Mouse (Mus musculus): ENCODE data around the gene Snap91. TPM values are rescaled to one million over a fixed set of nuclear protein-coding genes. Genes with fewer than 3 reads are reported as not detected.

The Snap91 gene
- total and polyA plus RNA-seq, 2 experiments from 2014 or later = 161 to 247 TPM

DNA sequence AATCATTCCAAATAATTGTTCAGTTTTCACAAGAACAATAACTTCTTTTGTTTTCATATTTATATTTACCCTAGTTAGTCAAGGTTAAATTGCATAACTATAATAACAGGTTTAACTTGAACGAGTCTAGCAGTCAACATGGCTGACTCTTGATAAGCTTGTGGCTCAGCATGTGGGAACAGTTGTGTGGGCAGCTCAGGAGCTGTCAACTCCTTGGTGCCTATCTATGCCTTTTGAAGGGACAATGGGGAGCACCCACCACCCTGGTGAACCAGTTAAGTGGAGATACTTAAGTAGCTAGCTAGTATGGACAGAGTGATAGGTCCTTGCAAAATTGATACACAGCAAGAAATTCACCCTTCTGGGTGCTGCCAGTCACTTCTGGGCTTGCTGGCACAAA lies 151.4 kb downstream of the Snap91 start:
- no peak overlapping the region for H3K4me3 ChIP-seq (ENCODE audit: low read depth, low read length)
- TF ChIP-seq CTCF (IDR thresholded peaks at IDR 0.05) = no peak
- H3K4me2 ChIP-seq (ENCODE audit: low read depth, low read length, poor library complexity, severe bottlenecking) = no peak overlapping the region
- H3K36me3 ChIP-seq (ENCODE audit: insufficient read depth, low read length) = no peaks in the 10 kb centered on the region
- WGBS = 70% methylated on average over 1 of the region's 1 CpGs
- no peak for ATAC-seq (ENCODE audit: low FRiP score)
- no peaks in the 10 kb centered on the region for H3K4me1 ChIP-seq (ENCODE audit: insufficient read depth, low read length)
- H3K9ac ChIP-seq (replicated peaks; ENCODE audit: low read length, poor library complexity, severe bottlenecking) = no peak overlapping the region
- H3K9me3 ChIP-seq (ENCODE audit: low read length) = no peaks in the 10 kb centered on the region
- DNase-seq (ENCODE audit: low spot score) = no peak
- H3K27me3 ChIP-seq (ENCODE audit: insufficient read depth, low read length) = no peaks in the 10 kb centered on the region
- H3K27ac ChIP-seq (ENCODE audit: low read depth, low read length) = no peak overlapping the region

DNA sequence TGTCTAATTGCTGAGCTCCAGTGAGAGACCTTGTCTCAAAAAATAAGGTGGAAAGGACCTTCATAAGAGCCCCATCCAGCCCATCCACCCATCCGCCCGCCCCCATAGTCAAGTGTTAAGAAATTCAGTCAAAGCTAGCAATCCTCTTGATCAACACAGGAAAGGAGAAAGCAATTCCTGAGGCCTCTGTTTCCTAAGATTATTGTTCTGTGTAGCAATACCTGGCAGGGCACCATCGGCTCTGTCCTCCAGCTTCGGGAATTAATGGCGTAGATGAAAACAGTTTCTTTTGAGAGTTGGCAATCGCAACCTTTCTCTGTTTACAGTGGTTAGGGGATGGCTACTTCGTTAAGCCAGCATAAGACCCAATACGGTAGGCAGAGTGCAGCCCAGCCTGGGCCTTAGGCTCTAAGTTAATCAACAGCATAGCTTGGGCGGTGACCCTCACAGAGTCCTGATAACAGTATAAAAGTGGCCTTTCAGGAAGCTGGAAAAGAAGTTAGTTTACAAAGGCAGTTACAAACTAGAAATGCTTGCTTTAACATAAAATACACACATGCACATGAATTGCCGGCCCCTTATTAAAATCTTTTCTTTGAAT lies 152.1 kb downstream of the Snap91 start:
- Histone ChIP-seq H3K9ac (replicated peaks; ENCODE audit: low read length, poor library complexity, severe bottlenecking) (no peak overlapping the region), H3K4me1 (ENCODE audit: insufficient read depth, low read length) (no peaks in the 10 kb centered on the region), H3K27me3 (ENCODE audit: insufficient read depth, low read length) (no peaks in the 10 kb centered on the region), H3K36me3 (ENCODE audit: insufficient read depth, low read length) (no peaks in the 10 kb centered on the region), H3K9me3 (ENCODE audit: low read length) (no peaks in the 10 kb centered on the region), H3K4me3 (ENCODE audit: low read depth, low read length) (no peak overlapping the region), H3K4me2 (ENCODE audit: low read depth, low read length, poor library complexity, severe bottlenecking) (no peak overlapping the region), H3K27ac (ENCODE audit: low read depth, low read length) (no peak overlapping the region)
- TF ChIP-seq CTCF (IDR thresholded peaks at IDR 0.05) = no peak
- DNase-seq (ENCODE audit: low spot score) (no peak), ATAC-seq (ENCODE audit: low FRiP score) (no peak)
- WGBS = 86% methylated on average over 10 of the region's 10 CpGs

- Histone ChIP-seq H3K9me3 (ENCODE audit: low read length) (no peaks in the 10 kb centered on the region), H3K4me3 (ENCODE audit: low read depth, low read length) (no peak overlapping the region), H3K4me2 (ENCODE audit: low read depth, low read length, poor library complexity, severe bottlenecking) (no peak overlapping the region), H3K27me3 (ENCODE audit: insufficient read depth, low read length) (no peaks in the 10 kb centered on the region), H3K9ac (replicated peaks; ENCODE audit: low read length, poor library complexity, severe bottlenecking) (no peak overlapping the region), H3K4me1 (ENCODE audit: insufficient read depth, low read length) (no peaks in the 10 kb centered on the region), H3K36me3 (ENCODE audit: insufficient read depth, low read length) (no peaks in the 10 kb centered on the region), H3K27ac (ENCODE audit: low read depth, low read length) (no peak overlapping the region)
- DNase-seq (ENCODE audit: low spot score) (no peak), ATAC-seq (ENCODE audit: low FRiP score) (peak; percentile 48; the same call in 1 of the 2 replicates)
- no peak for TF ChIP-seq CTCF (IDR thresholded peaks at IDR 0.05)
- 71% methylated on average over 5 of the region's 5 CpGs for WGBS
Observed at GRCm38 (mm10) chr9:86726381-86726720, 154.1 kb downstream of the Snap91 start.

DNA sequence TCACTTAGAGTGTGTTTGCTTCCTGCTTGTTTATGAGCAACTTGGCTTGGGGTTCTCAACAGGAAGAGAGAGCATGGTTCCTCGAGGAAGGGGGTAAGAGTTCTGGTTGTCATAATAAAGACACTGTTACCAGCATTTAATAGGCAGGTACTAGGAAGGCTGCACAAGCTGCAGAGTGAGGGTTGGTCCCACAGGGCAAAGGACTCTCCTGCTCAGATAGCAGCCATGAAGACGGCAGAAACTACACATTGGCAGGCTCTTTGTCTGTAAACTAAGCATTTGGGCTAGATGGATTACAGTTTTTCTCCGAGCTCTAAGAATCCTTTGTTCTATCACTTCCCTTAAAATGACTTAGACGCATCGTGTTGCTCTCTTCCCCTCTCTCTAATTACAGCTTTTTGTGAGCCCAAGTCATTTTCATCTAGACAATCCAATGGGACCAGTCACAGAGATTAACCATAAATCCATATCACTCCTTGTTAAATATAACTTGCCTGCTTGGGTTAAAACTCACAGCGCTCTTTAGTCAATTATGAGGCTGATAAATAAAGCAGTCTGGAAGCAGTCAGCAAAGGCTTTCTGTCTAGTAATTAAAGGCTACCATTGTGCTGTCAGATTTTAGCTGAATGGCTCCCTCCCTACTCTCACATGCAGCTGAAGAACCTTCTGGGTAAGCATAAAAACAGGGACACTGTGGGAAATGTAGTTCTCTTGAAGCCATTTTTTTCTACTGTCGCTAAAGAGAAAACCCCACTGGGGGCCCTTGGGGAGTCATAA lies 154.7 kb downstream of the Snap91 start:
- no peaks in the 10 kb centered on the region for H3K27me3 ChIP-seq (ENCODE audit: insufficient read depth, low read length)
- peak; percentile 76 for ATAC-seq (ENCODE audit: low FRiP score)
- H3K4me3 ChIP-seq (ENCODE audit: low read depth, low read length) = no peak overlapping the region
- no peak for TF ChIP-seq CTCF (IDR thresholded peaks at IDR 0.05)
- peak overlapping the region; percentile 55; the same call in 1 of the 2 replicates for H3K27ac ChIP-seq (ENCODE audit: low read depth, low read length)
- DNase-seq (ENCODE audit: low spot score) = peak; percentile 55
- no peaks in the 10 kb centered on the region for H3K36me3 ChIP-seq (ENCODE audit: insufficient read depth, low read length)
- 31% methylated on average over 7 of the region's 7 CpGs for WGBS
- H3K4me2 ChIP-seq (ENCODE audit: low read depth, low read length, poor library complexity, severe bottlenecking) = no peak overlapping the region
- H3K4me1 ChIP-seq (ENCODE audit: insufficient read depth, low read length) = no peaks in the 10 kb centered on the region
- H3K9ac ChIP-seq (replicated peaks; ENCODE audit: low read length, poor library complexity, severe bottlenecking) = no peak overlapping the region
- no peaks in the 10 kb centered on the region for H3K9me3 ChIP-seq (ENCODE audit: low read length)

DNA sequence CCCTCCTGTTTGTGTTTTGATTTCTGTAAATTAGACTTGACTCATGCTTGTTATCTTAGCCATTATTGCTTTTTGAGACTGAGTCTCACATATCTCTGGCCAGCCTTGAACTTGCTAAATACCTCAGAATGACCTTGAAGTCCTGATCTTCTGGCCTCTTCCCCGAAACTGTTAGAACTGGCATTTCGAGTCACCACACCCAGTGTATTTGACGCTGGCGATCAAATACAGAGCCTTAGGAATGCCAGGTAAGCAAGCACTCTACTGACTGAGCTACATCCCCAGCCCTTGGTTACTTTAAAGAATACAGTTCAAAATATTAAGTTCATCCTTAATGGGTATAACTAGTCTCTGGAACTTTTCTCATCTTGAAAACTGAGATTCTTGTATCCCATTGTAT lies 155.4 kb downstream of the Snap91 start:
- WGBS = 94% methylated on average over 4 of the region's 4 CpGs
- DNase-seq (ENCODE audit: low spot score) = no peak
- Histone ChIP-seq H3K27ac (ENCODE audit: low read depth, low read length) (no peak overlapping the region), H3K4me2 (ENCODE audit: low read depth, low read length, poor library complexity, severe bottlenecking) (no peak overlapping the region), H3K9ac (replicated peaks; ENCODE audit: low read length, poor library complexity, severe bottlenecking) (no peak overlapping the region), H3K36me3 (ENCODE audit: insufficient read depth, low read length) (no peaks in the 10 kb centered on the region), H3K27me3 (ENCODE audit: insufficient read depth, low read length) (no peaks in the 10 kb centered on the region), H3K4me3 (ENCODE audit: low read depth, low read length) (no peak overlapping the region), H3K9me3 (ENCODE audit: low read length) (no peaks in the 10 kb centered on the region), H3K4me1 (ENCODE audit: insufficient read depth, low read length) (no peaks in the 10 kb centered on the region)
- TF ChIP-seq CTCF (IDR thresholded peaks at IDR 0.05) = no peak
- no peak for ATAC-seq (ENCODE audit: low FRiP score)

DNA sequence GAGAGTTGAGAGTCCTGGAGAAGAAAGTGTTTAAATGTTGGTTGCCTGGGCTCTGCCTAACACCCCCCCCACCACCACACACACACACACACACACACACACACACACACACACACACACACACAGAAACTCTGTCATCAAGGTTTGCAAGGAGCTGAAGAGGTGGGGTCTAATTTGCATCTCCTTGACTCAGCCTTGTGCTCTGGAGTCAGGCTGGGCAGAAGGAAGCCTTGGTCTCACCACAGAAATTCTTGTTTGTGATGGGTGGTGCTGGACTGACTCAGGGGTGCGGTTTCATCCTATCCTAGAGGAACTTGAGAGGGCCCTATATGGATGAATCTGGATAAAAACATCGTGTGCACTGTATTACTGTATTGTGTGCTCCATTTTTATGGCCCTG lies 159.7 kb downstream of the Snap91 start:
- ATAC-seq (ENCODE audit: low FRiP score) = no peak

More for the DNA sequence above, 159.7 kb downstream of the Snap91 start:
- Histone ChIP-seq H3K9ac (replicated peaks; ENCODE audit: low read length, poor library complexity, severe bottlenecking) (no peak overlapping the region), H3K36me3 (ENCODE audit: insufficient read depth, low read length) (no peaks in the 10 kb centered on the region), H3K27me3 (ENCODE audit: insufficient read depth, low read length) (no peaks in the 10 kb centered on the region), H3K9me3 (ENCODE audit: low read length) (no peaks in the 10 kb centered on the region), H3K4me1 (ENCODE audit: insufficient read depth, low read length) (no peaks in the 10 kb centered on the region), H3K4me2 (ENCODE audit: low read depth, low read length, poor library complexity, severe bottlenecking) (no peak overlapping the region), H3K27ac (ENCODE audit: low read depth, low read length) (no peak overlapping the region), H3K4me3 (ENCODE audit: low read depth, low read length) (no peak overlapping the region)
- no peak for TF ChIP-seq CTCF (IDR thresholded peaks at IDR 0.05)
- 80% methylated on average over 2 of the region's 2 CpGs for WGBS
- DNase-seq (ENCODE audit: low spot score) = no peak

Data from midbrain, postnatal 0 days (tissue).